Mouse (Mus musculus): Measurements from ENCODE around the gene Elmo1. TPM values are rescaled to one million over a fixed set of nuclear protein-coding genes. Genes with fewer than 3 reads are reported as not detected.

Elmo1 gene
- polyA plus RNA-seq, 1 experiment from 2014 or later = 43.2 TPM

GRCm38 (mm10) chr13:20490860-20491594 is 400.6 kb downstream of the Elmo1 start:
- Histone ChIP-seq H3K9me3 (replicated peaks; ENCODE audit: control insufficient read depth, low read length, poor library complexity, severe bottlenecking) (no peaks in the 10 kb centered on the region), H3K27ac (ENCODE audit: low read length) (no peak overlapping the region; the same call in 1 of the 2 replicates), H3K9ac (ENCODE audit: low read depth, low read length) (no peak overlapping the region), H3K4me1 (ENCODE audit: control insufficient read depth, insufficient read depth, low read length) (peaks cover 7% of the 10 kb centered on the region), H3K36me3 (ENCODE audit: control insufficient read depth, insufficient read depth, low read length) (no peaks in the 10 kb centered on the region), H3K4me3 (ENCODE audit: low read depth, low read length) (no peak overlapping the region), H3K4me2 (ENCODE audit: low read length) (no peak overlapping the region), H3K27me3 (ENCODE audit: control insufficient read depth, insufficient read depth, low read depth, low read length) (no peaks in the 10 kb centered on the region)
- peak; percentile 56; the same call in 1 of the 2 replicates for ATAC-seq
- WGBS = 78% methylated on average over 5 of the region's 5 CpGs

- WGBS = 67% methylated on average over 3 of the region's 3 CpGs
- H3K27ac ChIP-seq (ENCODE audit: low read length) = no peak overlapping the region
- no peak for ATAC-seq
- H3K4me3 ChIP-seq (ENCODE audit: low read depth, low read length) = no peak overlapping the region
- H3K9ac ChIP-seq (ENCODE audit: low read depth, low read length) = no peak overlapping the region
- no peak overlapping the region for H3K4me2 ChIP-seq (ENCODE audit: low read length)
- H3K27me3 ChIP-seq (ENCODE audit: control insufficient read depth, insufficient read depth, low read depth, low read length) = no peaks in the 10 kb centered on the region
- no peaks in the 10 kb centered on the region for H3K36me3 ChIP-seq (ENCODE audit: control insufficient read depth, insufficient read depth, low read length)
- H3K4me1 ChIP-seq (ENCODE audit: control insufficient read depth, insufficient read depth, low read length) = peaks cover 7% of the 10 kb centered on the region
- no peaks in the 10 kb centered on the region for H3K9me3 ChIP-seq (replicated peaks; ENCODE audit: control insufficient read depth, low read length, poor library complexity, severe bottlenecking)
Observed at GRCm38 (mm10) chr13:20491666-20492065, 401.3 kb downstream of the Elmo1 start.

DNA sequence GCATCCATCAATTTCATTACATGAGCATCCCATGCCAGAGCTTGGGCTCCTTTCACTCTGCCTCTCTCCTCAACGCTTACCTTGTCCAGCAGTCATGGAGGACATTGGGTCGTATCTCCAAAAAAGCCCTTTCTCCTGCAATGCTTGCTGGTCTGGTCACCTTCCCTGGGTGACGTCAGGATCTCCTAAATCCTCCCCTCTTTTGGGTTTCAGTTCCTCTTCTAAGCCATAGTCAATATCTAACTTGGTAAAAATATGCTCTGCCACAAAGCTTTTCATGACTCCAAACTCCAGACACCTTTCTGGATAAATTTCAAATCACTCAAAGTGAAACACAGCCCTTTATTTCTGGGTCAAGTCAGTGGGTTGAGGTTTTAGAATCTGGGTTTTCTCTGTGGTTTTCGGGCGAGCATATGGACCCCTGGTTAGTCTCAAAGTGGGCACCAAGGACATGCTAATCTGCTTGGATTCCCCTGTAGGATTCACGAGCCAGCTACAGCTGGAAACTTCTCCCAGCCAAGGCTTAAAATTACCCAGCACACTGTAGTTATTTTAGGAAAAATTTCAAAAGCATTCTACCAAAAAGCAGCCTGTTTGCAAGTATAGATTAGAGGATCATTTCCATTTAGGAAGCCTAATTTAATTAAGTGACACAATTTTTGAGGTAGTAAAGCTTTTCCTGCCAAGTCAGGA is 403.8 kb downstream of the Elmo1 start:
- no peak overlapping the region for H3K4me2 ChIP-seq (ENCODE audit: low read length)
- H3K36me3 ChIP-seq (ENCODE audit: control insufficient read depth, insufficient read depth, low read length) = 0 out of 2 replicates have a peak, but pooled peaks cover 2% of the 10 kb centered on the region
- H3K27ac ChIP-seq (ENCODE audit: low read length) = no peak overlapping the region; the same call in 1 of the 2 replicates
- no peak overlapping the region for H3K9ac ChIP-seq (ENCODE audit: low read depth, low read length)
- H3K4me1 ChIP-seq (ENCODE audit: control insufficient read depth, insufficient read depth, low read length) = peaks cover 7% of the 10 kb centered on the region
- no peak for ATAC-seq
- H3K9me3 ChIP-seq (replicated peaks; ENCODE audit: control insufficient read depth, low read length, poor library complexity, severe bottlenecking) = no peaks in the 10 kb centered on the region
- no peaks in the 10 kb centered on the region for H3K27me3 ChIP-seq (ENCODE audit: control insufficient read depth, insufficient read depth, low read depth, low read length)
- H3K4me3 ChIP-seq (ENCODE audit: low read depth, low read length) = no peak overlapping the region
- WGBS = 84% methylated on average over 6 of the region's 6 CpGs

DNA sequence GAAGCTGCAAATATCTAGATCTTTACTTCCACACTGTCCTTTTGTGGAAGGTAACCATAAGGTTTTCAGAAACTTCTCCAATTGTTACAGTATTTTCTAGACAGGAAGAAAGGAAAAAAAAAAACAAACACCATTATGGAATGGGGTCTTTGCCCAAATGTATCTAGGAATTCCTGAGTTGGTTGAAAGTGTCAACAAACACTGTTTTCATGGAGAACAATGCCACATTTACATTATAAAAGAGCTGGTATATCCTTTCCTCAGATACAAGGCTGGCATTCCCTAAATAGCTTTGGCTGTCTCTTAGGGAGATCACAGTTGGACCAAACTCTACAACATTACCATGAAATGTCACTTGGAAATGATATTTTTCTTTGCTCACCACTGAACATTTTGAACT is 411.5 kb downstream of the Elmo1 start:
- H3K9me3 ChIP-seq (replicated peaks; ENCODE audit: control insufficient read depth, low read length, poor library complexity, severe bottlenecking) = no peaks in the 10 kb centered on the region
- no peak overlapping the region for H3K4me3 ChIP-seq (ENCODE audit: low read depth, low read length)
- 0 out of 2 replicates have a peak, but pooled peaks cover 2% of the 10 kb centered on the region for H3K36me3 ChIP-seq (ENCODE audit: control insufficient read depth, insufficient read depth, low read length)
- no peaks in the 10 kb centered on the region for H3K27me3 ChIP-seq (ENCODE audit: control insufficient read depth, insufficient read depth, low read depth, low read length)
- H3K4me1 ChIP-seq (ENCODE audit: control insufficient read depth, insufficient read depth, low read length) = no peaks in the 10 kb centered on the region
- no peak for ATAC-seq
- no peak overlapping the region for H3K27ac ChIP-seq (ENCODE audit: low read length)
- no peak overlapping the region for H3K9ac ChIP-seq (ENCODE audit: low read depth, low read length)
- no peak overlapping the region for H3K4me2 ChIP-seq (ENCODE audit: low read length)

DNA sequence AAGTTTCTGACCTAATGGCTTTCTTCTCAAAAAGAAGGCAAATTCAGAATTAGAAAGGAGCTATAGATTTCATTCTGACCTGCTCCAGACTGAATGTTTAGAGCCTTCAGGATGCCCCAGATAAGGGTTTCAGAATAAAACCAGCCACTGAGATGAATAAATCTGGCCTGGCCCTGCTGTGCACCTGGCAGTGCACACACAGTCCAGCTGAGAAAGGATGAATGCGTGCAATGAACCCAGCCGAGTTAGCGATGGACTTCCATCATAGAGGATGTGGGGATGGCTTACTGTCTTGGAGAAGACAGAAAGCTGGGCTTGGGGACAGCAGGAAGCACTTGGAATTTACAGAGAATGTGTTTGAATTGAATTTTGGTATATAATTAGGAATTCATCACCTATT is 413.0 kb downstream of the Elmo1 start:
- Histone ChIP-seq H3K4me3 (ENCODE audit: low read depth, low read length) (no peak overlapping the region), H3K27ac (ENCODE audit: low read length) (no peak overlapping the region), H3K4me1 (ENCODE audit: control insufficient read depth, insufficient read depth, low read length) (peaks cover 3% of the 10 kb centered on the region; the same call in 1 of the 2 replicates), H3K4me2 (ENCODE audit: low read length) (no peak overlapping the region), H3K9ac (ENCODE audit: low read depth, low read length) (no peak overlapping the region), H3K27me3 (ENCODE audit: control insufficient read depth, insufficient read depth, low read depth, low read length) (no peaks in the 10 kb centered on the region), H3K9me3 (replicated peaks; ENCODE audit: control insufficient read depth, low read length, poor library complexity, severe bottlenecking) (no peaks in the 10 kb centered on the region), H3K36me3 (ENCODE audit: control insufficient read depth, insufficient read depth, low read length) (no peaks in the 10 kb centered on the region)
- WGBS = 54% methylated on average over 3 of the region's 3 CpGs
- ATAC-seq = no peak

GRCm38 (mm10) chr13:20507381-20508129 is 417.2 kb downstream of the Elmo1 start:
- Histone ChIP-seq H3K27me3 (ENCODE audit: control insufficient read depth, insufficient read depth, low read depth, low read length) (no peaks in the 10 kb centered on the region), H3K4me2 (ENCODE audit: low read length) (no peak overlapping the region), H3K27ac (ENCODE audit: low read length) (no peak overlapping the region), H3K36me3 (ENCODE audit: control insufficient read depth, insufficient read depth, low read length) (no peaks in the 10 kb centered on the region), H3K9me3 (replicated peaks; ENCODE audit: control insufficient read depth, low read length, poor library complexity, severe bottlenecking) (no peaks in the 10 kb centered on the region), H3K4me3 (ENCODE audit: low read depth, low read length) (no peak overlapping the region), H3K9ac (ENCODE audit: low read depth, low read length) (no peak overlapping the region), H3K4me1 (ENCODE audit: control insufficient read depth, insufficient read depth, low read length) (peaks cover 3% of the 10 kb centered on the region; the same call in 1 of the 2 replicates)
- 37% methylated on average over 10 of the region's 10 CpGs for WGBS
- peak; percentile 60; the same call in 1 of the 2 replicates for ATAC-seq

DNA sequence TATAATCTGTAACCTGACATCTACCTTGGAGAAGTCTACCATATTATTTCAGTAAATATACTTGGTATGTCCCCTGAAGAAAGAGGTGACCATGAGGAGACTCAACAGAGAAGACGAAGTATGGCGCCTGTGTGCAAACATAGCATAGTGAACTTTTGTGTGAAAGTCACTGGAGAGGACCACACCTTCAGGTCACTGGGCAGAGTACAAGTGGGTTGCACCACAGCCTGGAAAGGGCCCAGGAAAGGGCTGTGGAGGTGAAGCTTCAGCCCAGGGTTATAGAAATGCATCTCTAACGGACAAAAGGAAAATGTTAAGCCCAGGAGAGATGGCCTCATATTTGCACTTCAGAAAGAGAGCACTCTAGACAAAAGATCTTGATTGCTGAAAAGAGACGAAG is 420.6 kb downstream of the Elmo1 start:
- 85% methylated on average over 4 of the region's 4 CpGs for WGBS
- H3K4me1 ChIP-seq (ENCODE audit: control insufficient read depth, insufficient read depth, low read length) = peaks cover 3% of the 10 kb centered on the region; the same call in 1 of the 2 replicates
- no peak overlapping the region for H3K9ac ChIP-seq (ENCODE audit: low read depth, low read length)
- ATAC-seq = no peak
- no peaks in the 10 kb centered on the region for H3K9me3 ChIP-seq (replicated peaks; ENCODE audit: control insufficient read depth, low read length, poor library complexity, severe bottlenecking)
- H3K27ac ChIP-seq (ENCODE audit: low read length) = no peak overlapping the region
- H3K4me3 ChIP-seq (ENCODE audit: low read depth, low read length) = no peak overlapping the region
- H3K4me2 ChIP-seq (ENCODE audit: low read length) = no peak overlapping the region
- H3K27me3 ChIP-seq (ENCODE audit: control insufficient read depth, insufficient read depth, low read depth, low read length) = no peaks in the 10 kb centered on the region
- no peaks in the 10 kb centered on the region for H3K36me3 ChIP-seq (ENCODE audit: control insufficient read depth, insufficient read depth, low read length)

- 48% methylated on average over 10 of the region's 10 CpGs for WGBS
- no peak overlapping the region for H3K4me2 ChIP-seq (ENCODE audit: low read length)
- H3K36me3 ChIP-seq (ENCODE audit: control insufficient read depth, insufficient read depth, low read length) = no peaks in the 10 kb centered on the region
- no peak overlapping the region for H3K9ac ChIP-seq (ENCODE audit: low read depth, low read length)
- no peaks in the 10 kb centered on the region for H3K27me3 ChIP-seq (ENCODE audit: control insufficient read depth, insufficient read depth, low read depth, low read length)
- ATAC-seq = peak; percentile 53; the same call in 1 of the 2 replicates
- H3K4me3 ChIP-seq (ENCODE audit: low read depth, low read length) = no peak overlapping the region
- H3K9me3 ChIP-seq (replicated peaks; ENCODE audit: control insufficient read depth, low read length, poor library complexity, severe bottlenecking) = no peaks in the 10 kb centered on the region
- H3K4me1 ChIP-seq (ENCODE audit: control insufficient read depth, insufficient read depth, low read length) = peaks cover under 1% of the 10 kb centered on the region; the same call in 1 of the 2 replicates
- no peak overlapping the region for H3K27ac ChIP-seq (ENCODE audit: low read length)
Observed at GRCm38 (mm10) chr13:20512317-20513240, 422.2 kb downstream of the Elmo1 start.

All from midbrain, embryonic 16.5 days (tissue).